Mouse (Mus musculus) ZHBTc4 (cell line): ENCODE measurements at regions not wholly inside any gene's neighbourhood (a gene's known extent, or its start where the extent isn't known, plus 50 kb on each side); places are given as distances from the start of the nearest gene placed in this dataset.

Experiments
- DNase-seq: peaks from one replicate; pipeline ENCODE4 v3.0.0-alpha.2; 2011; ENCODE audit warnings: low read depth, low spot score

DNA sequence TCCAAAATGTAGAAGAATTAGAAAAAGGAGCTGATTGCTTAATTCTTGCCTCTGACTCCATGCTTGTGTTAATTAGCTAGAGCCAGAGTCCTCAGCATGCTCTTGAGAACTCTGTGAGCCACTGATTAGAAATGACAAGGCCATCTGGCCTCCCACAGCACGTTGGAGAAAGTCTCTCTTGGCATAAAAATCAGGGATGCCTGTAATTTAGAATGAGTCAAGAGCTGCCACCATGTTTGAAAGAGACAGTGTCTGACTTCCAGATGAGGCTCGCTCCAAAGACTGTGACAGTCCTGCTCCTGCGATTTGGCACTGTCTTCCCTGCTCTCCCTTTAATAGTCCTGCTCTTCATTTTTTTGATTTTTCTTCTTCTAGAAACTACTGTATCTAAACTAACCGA, 374.6 kb downstream of the Ipo11 start:
- DNase-seq, result no peak

DNA sequence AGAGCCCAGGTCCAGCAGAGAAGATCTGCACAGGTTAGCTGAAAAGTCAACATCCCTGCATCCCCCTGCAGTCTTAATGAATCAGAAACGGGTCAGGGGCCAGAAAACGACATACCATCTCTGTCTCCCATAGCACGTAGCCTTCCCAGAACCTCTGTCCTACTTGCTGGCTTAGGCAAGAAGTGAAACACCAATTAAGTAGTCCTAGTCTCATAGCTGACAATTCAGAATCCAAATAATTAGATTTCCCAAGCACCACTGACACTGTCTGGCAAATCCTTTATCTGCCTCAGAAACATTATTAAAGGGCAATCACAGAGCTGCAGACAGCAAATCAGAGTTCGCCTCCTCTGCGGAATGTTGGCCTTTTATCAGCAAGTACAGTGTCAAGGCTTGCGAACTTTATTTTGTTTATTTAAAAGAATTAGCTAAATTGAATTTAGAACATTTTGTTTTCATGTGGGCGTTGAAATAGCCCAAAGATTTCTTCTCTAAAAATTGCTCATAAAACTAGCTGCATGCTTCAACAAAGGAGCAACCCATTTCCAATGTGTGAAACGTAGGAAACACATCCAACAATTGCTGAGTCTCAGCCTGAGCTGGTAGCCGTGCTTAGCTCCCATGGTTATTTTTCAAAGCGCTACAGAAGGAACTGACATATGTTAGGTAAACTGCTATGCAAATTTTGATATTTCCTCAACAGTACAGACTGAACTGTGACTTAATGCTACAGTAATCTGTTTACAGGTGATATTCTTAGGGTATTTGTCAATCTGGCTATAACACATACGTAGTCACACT, 411.2 kb downstream of the Ipo11 start:
- DNase-seq, result no peak

DNA sequence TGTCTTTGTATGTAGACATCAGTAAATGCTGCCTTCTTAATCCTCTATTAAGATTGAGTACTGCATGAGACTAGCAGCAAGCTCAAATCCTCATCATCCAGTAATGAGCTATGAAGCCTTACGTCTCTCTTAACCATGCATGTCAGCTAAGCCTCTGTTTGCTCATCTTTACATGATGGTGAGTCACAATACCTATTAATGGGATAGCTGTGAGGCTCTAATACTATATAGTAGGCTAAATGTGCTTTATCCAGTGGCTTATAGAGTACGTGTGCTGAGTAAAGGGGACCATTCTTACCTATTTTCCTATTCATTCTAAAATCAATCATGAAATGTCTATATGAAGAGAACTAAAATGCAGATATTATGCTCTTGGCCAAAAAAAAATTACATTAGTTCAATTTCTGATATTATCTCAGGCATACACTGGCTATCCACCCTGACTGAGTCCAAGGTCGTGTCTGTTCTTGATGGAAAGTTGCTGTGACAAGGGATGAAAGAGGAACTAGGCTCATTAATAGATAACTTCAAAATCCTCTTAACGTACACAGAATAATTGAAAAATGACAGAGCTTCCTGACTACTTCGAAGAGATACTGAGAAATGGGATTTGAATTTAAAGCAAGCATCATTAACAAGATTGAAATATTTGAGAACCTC, 422.1 kb downstream of the Ipo11 start:
- no peak for DNase-seq

DNA sequence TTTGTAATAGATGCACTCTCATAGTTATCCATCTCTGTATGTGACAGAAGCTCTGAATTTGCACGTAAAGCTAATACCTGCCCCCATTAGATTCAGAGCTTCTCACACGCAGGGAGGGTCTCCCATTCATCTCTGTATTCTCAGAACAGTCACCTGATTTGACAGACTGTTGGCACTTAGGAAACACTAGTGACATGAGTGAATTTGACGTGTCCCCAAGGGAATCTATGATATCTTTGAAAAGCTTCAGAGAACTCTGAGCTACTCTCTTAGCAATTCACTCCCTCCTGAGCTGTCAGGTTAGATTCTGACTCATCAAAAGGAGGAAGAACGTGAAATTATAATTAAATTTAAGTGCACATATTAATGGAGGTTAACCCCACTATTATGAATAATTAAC, 423.1 kb downstream of the Ipo11 start:
- DNase-seq, result no peak

DNA sequence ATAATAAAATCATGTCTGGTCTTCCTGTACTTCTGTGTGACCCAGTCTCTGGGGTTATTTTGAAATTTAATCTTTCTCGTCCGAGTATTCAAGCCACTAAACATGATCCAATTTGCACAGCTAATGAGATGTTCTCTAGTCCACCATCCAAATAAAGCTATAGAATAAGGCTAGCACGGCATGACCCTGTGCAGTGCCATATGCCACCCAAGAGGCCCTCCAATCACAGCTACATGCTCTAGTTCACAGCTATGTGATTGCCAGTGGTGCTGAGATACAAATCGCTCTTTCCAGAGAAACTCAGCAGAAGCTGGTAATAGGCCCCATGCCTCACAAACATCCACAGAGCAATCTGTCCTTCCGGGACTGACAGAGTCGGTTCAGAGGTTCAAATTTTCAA, 426.3 kb downstream of the Ipo11 start:
- DNase-seq, result no peak

DNA sequence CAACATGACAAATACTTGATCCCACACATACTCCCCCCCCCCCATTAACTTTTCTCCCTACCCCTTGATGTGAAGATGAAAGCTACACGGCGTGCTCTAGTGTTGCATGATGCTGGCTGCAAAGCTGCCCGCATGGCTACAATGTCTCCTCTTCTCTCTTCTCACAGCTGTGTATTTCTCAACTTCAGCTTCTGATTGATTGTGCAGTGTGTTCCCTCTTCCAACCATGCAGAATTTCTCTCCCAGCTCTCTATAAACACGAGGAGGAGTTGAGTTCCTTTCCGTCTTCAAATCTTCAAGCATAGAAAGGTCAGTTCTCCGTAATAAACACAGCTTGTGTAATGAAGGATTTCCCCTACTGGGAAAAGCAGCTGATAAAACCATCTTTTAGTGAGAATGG, 435.5 kb downstream of the Ipo11 start:
- DNase-seq, result no peak

DNA sequence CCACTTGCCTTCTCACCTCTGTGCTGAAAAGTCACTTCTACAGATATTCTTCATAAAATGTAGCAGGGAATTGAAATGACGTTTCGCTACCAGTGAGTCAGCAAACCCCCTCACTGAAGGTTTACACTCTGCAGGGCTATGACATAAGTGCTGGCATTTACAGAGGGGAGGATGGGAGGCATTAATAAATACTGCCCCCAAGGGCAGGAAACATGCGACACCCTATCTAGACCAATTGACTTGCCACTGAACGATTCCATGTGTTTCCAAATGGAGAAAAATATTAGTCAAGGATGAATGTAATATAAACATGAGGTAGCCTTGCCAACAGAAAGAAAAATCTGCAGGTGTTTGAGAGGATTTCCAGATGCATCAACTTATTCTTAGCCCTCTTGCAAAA, 465.5 kb downstream of the Ipo11 start:
- DNase-seq, result no peak

DNA sequence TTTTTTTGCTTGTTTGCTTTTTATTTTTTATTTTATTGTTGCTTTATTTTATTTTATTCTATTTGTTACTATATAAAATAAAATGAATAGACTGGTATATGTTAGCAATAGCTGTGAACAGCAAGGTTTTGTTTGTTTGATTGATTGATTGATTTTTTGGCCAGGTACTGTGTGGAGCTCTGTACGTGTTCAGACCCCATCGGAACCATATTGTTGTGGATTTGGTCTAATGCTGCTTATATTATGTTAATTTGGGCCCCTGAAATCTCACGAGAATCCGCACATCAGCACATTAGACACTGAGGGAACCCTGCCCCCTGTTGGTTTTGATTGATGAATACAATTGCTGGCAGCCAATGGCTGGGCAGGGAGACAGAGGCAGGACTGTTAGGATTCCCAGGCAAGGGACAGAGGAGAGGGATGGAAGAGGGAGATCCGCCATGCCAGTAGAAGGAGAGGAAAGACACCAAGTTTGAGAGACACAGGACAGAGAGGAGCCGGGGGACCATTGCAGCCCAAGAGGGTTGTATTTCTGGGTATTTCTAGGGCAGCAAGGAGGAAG, 482.3 kb downstream of the Ipo11 start:
- DNase-seq, result no peak

DNA sequence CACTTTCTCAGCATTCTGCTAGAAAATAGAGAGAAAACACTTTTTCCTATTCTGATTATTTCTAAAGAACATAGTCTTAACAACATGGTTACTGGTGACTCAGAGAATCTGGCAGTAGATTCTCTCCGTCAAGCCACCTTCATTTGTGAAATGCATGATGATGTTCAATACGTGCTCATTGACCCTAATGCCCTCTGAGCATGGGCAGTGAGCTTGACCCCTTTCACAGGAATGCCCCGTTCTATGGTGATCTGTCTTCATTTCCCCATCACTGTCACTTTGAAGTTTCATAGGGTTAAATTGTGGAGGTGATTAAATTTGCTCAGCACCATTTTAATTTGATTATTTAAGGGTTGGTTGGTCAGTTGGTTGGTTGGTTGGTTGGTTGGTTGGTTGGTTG, 504.6 kb downstream of the Ipo11 start:
- no peak for DNase-seq

DNA sequence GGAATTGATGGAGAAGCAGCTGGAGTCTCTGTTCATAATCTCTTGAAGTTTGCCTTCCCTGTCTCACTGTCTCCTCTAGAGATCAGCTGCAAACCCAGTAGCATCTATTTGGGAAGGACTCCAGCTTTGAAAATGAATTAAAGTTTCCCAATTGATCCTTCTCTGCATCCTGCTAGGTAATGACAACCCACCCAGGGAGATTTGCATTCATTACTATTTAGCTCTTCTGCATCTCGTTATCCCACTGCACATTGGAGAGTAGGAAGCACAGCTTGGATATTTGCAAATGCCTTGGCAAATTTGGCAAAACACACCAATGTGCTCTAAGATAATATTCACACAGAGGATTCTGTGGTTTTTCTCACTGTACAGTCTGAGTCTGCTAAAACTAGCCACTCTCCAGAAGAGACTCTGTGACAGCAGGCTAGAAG, 530.1 kb downstream of the Ipo11 start:
- no peak for DNase-seq

DNA sequence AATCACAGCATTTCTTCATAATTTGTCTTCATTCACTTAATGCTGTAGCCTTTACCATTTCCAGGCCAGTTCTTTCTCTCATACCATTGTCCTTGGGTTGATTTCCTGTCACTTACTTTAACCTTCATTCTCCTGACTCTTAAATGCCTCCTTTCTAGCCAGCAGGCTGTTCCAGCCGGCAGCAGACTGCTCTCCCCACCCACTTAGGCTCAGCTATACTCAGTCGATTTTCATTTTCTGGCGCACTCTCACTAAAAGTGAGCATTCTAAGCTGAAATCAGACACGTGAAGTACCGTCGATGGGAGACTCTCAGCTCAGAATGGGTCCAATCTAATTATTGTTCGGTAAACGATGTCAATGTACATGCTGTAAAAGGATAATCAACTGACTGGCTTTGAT, 544.1 kb downstream of the Ipo11 start:
- no peak for DNase-seq

DNA sequence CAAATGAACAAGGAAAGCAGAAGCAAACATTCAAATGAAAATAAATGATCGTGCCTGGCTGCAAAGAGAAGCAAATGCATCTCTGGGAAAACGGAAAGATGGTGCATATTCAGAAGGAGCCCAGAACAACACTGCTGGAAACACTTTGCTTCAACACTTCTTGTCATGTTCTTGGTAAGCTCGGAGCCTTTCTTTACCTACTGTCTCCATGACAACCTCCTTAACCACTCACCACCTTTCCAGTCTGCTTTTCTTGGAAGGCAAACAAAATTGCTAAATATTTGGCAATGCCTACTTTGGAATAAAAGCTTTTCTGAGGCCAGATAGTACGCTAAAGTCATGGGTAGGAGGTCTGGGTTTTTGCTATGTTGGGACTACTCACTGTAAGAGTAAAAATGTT, 548.1 kb downstream of the Ipo11 start:
- DNase-seq, result no peak

DNA sequence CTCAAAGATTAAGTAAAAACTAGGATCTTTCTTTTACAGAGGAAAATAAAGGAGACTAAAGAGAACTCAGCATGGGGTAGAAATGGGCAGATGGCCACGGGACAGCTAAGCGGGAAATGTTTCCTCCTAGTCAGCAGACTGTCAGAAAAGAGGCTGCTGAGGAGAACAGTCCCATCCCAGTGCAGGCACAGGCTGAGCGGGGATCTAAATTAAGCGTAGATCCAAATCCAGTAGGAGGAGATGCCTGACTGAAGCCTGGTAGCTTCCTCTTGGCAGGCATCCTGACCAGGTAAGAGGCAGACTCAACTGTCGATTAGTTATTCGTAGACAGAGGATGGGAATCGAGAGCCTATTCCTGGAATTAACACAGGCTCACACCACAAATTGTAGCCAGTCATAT, 569.2 kb downstream of the Ipo11 start:
- no peak for DNase-seq

DNA sequence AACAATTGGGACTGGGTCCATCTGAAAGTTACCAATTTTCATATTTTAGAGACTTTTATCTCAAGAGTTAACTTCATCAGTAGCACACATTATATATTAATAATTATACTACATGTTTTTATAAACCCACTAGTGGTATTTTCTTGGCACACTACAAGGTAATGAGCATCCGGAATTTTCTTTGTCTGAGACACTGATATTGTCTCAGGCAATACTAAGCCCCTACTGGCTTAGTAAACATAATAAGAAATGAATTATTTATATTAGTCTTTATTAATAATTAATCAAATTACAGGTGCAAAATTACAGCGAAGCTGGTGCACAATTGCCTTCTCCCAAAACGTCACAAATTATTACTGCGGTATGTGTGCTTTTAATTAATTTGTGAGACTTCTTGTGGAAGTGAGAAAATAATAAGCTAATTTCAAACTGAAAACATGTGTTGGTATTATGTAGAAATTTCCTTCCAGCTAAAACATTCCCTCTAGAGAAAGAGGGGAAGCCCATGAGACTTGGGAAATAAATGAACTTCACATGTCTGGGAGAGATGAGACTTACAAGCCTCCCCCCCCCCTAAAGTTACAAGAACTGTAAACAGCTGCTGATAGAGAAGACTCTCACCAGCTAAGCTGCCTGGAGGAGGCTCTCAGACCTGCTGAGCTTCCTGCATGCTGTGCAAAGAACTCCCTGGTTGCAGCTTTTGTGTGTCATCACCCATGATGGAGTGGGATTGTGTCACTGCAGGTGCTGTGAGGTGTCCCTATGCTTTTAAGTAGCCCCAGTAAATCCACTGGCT, 583.9 kb downstream of the Ipo11 start:
- DNase-seq, result no peak

DNA sequence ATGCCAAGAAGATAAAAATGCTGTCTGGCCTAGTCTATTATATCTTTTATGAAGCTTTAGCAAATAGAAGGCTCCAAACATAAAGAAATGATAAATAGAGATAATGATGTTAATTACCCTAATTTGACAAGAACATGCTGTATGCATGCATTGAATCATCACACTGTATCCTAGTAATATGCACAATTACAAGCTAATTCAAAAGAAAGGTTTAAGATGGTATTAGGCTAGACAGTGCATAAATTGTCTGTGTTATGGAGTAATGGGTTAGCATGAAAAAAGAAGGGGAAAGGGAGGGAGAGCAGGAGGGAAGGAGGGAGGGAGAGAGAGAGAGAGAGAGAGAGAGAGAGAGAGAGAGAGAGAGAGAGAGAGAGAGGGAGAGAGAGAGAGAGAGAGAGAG, 604.7 kb downstream of the Ipo11 start:
- no peak for DNase-seq

DNA sequence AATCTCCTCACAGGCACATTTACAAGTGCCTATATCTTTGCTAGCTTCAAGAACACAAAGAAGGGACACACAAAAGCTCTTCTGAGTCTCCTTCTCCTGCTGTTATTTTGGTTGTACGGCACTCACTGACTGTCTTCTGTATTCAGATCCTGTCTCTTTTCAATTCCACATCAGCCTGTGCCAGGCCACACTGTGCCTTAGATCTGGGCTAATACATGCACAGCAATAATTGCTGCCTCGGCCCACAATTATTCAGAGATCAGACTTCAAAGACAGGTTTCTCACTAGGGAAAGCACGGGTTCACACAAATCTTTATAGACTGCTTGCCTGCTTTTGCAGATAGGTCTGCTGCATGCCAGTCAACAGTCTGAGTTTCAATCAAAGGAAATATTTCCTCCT, 617.8 kb downstream of the Ipo11 start:
- no peak for DNase-seq

DNA sequence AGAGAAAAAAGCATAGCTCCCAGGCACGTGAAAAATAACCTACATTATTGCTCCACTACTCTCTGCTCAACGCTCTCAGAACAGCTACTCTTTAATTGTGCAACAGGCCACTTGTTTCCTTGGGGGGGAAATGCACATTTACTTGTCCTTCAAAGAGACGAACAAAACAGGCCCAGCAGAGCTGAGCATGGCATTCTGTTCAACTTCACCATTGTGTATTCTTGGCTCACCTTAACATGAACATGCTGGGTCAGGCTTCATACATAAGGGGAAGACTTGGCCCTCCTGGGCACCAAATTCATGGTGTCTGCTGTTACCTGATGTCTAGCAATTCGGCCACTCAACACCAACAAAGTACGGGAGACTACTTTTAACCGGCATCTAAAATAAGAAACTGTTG, 618.3 kb downstream of the Ipo11 start:
- no peak for DNase-seq

DNA sequence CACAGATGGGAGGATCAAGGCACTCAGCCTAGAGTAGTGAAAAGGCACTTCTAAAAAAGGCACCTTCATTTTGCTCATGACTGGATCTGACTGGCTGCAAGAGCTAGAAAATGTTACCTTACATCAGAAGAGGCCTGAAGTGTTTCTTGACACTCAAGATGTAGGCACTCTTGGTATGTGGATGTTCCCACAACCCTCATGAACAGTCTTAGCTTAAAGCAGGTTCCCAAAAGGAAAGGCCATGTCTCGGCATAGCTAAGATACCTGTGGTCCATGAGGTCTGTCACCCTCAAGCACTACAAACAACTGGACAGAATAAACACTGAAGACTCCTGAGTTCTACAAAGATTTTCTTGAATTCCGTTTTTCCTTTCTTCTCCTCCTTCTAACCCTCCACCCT, 619.5 kb downstream of the Ipo11 start:
- DNase-seq, result no peak

DNA sequence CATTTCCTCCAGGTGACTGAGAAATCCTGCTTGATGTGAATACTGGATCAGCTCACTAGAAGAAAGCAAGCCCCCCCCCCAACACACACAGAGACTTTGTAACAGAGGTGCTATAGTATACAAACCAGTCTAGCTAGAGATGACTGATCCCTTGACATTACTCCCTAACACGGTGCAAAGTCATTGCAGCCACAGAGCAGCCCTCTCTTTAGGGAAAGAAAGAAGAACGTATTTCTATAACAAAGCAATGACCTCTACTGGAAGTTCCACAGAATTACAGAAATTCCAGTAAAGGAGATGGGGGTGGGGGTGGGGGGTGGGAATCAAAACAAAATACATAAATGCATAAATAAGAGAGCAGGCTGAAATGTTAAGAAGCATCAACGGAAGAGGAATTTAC, 655.6 kb downstream of the Ipo11 start:
- DNase-seq, result no peak

DNA sequence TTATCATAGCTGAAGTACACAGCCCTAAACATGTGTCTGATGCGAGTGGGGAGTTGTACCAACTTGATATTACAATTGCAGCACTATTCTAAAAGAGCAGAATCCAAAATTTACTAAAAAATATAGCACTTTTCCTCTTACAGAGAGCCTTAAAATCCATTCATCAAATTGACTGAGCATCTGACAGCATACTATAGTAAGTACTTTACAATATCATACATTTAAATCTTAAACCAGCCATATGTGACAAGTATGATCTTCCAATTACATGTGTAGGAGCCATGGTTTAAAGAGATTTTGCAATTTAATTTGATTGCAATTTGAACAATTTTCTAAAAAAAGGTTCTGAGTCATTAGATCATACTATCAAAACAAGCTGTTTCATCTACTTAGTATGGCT, 676.9 kb downstream of the Ipo11 start:
- no peak for DNase-seq
